8 mouse cellular contexts compared by ENCODE assay signal in the genomic region with DNA sequence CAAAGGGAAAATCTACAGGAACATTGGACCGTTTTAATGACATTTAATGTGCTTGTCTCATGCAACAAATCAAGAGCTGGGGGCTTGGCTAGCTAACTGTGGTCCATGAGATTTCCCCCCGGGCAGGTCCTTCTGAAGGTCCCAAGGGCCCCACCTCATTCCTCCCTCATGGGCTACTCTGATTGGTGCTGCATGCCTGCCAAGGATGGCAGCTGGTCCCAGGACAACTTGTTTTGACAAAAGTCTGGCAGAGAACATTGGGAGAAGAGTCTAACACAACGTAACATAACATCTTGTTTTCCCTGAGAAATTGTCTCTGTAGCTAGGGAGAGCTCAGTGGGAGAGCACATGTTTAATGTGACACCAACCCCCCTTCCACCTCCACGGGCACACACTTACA.
DNase-seq lines count a peak whose midpoint lies in the region.

No protein-coding gene starts in this region.

- peak; percentile 27 for DNase-seq in gastrocnemius, postnatal 10 days
- DNase-seq in gastrocnemius, adult 18-20 months (ENCODE audit: low spot score), result no peak
- peak; percentile 75 for DNase-seq in adipocyte (ENCODE audit: low spot score)
- DNase-seq in heart, adult 18-20 months, result peak; percentile 74 to 76
- peak; percentile 43 to 60 for DNase-seq in layer of hippocampus, adult 8-10 months (ENCODE audit: low spot score in 2 of 2)
- no peak for DNase-seq in frontal cortex, postnatal 10 days (ENCODE audit: low spot score in 2 of 2)
- no peak for DNase-seq in spleen, adult 18-20 months
- DNase-seq in right cerebral cortex, adult 18-20 months, result no peak

Comparison
In these comparisons a context has a peak if more than half of its experiments do, and no peak if none do; other contexts are left out.
1. DNase-seq: peak in gastrocnemius, postnatal 10 days (single experiment), adipocyte (single experiment), heart, adult 18-20 months (2 of 2) and layer of hippocampus, adult 8-10 months (2 of 2); none in gastrocnemius, adult 18-20 months (single experiment), frontal cortex, postnatal 10 days (0 of 2), spleen, adult 18-20 months (0 of 2) and right cerebral cortex, adult 18-20 months (single experiment).